Mouse (Mus musculus) stomach, postnatal 0 days (tissue): ENCODE data around the gene Hrh3. TPM values are rescaled to one million over a fixed set of nuclear protein-coding genes. Genes with fewer than 3 reads are reported as not detected.

Experiments
- ATAC-seq: fragments of 200-750 bp; cut with Nextera tagmentation; 2 replicates; pipeline ENCODE4 v1.8.0; 2017; ENCODE audit not compliant: low FRiP score, low TSS enrichment
- DNase-seq: peaks from one replicate; pipeline ENCODE4 v3.0.0-alpha.2; 2016; ENCODE audit warnings: low spot score
- H3K27ac ChIP-seq: fragments of 300-500 bp; sonication (generic); replicated peaks from 2 replicates; pipeline ENCODE4 v1.5.1; 2014; ENCODE audit warnings: mild to moderate bottlenecking, control low read depth
- H3K27me3 ChIP-seq: fragments of 300-500 bp; sonication (generic); 2 replicates; pipeline ENCODE4 v1.6.1; 2014; ENCODE audit warnings: low read length; ENCODE audit not compliant: control insufficient read depth, insufficient read depth
- H3K36me3 ChIP-seq: fragments of 300-500 bp; sonication (generic); 2 replicates; pipeline ENCODE4 v1.6.1; 2014; ENCODE audit warnings: low read length, mixed read lengths; ENCODE audit not compliant: control insufficient read depth, insufficient read depth
- H3K4me1 ChIP-seq: fragments of 300-500 bp; sonication (generic); replicated peaks from 2 replicates; pipeline ENCODE4 v1.6.1; 2014; ENCODE audit warnings: antibody characterized with exemption; ENCODE audit not compliant: control insufficient read depth, insufficient read depth
- H3K4me2 ChIP-seq: fragments of 300-500 bp; sonication (generic); replicated peaks from 2 replicates; pipeline ENCODE4 v1.6.1; 2014; ENCODE audit warnings: low read depth, mild to moderate bottlenecking, control low read depth, moderate library complexity
- H3K4me3 ChIP-seq: fragments of 300-500 bp; sonication (generic); 2 replicates; pipeline ENCODE4 v1.5.1; 2014; ENCODE audit warnings: low read depth, low read length, control low read depth
- H3K9ac ChIP-seq: fragments of 300-500 bp; sonication (generic); 2 replicates; pipeline ENCODE4 v1.6.1; 2014; ENCODE audit warnings: mild to moderate bottlenecking, low read length, control low read depth, mixed read lengths
- H3K9me3 ChIP-seq: fragments of 300-500 bp; sonication (generic); 2 replicates; pipeline ENCODE4 v1.6.1; 2016; ENCODE audit warnings: low read length; ENCODE audit not compliant: control insufficient read depth
- CTCF ChIP-seq: IDR thresholded peaks from 2 replicates; pipeline ENCODE4 v1.5.1; 2016; ENCODE audit warnings: antibody characterized with exemption, low read depth, mild to moderate bottlenecking, moderate library complexity
- EP300 ChIP-seq: optimal IDR thresholded peaks from 2 replicates; pipeline ENCODE3; 2016; ENCODE audit warnings: antibody characterized with exemption
- WGBS: fragments of 180-500 bp; shearing (Covaris S2); extraction: QIAGEN DNeasy Blood & Tissue Kit; methylation state at CpG from one replicate; pipeline ENCODE4 v1.1.7; 2014; 5-methylcytosine and 5-hydroxymethylcytosine counted together
- polyA plus RNA-seq: library from polyadenylated mRNA; unstranded; fragments of >200 nt; fragmentation: Nextera tagmentation; extraction: Ambion mirVana; gene quantifications from 2 replicates; pipeline ENCODE4 v1.2.1, GENCODE M21; 2015

The Hrh3 gene
- polyA plus RNA-seq, 1 experiment from 2014 or later = not detected

DNA sequence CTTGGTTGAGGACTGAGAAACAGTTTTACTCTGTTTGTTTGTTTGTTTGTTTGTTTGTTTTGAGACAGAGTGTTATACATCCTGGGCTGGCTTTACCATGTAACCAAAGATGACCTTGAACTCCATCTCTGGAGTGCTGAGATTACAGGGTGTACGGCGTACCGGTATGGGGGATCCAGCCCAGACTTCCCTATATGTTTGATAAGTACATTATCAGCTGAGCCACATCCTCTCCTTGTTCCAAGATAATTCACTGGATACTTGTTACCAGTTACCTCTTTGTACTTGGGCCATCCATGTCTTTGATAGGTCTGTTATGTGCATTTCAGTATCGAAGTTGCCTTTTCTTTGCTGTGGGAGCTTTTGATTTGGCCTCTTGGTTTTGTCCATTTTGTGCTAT is 28.9 kb upstream of the Hrh3 start:
- no peak overlapping the region for H3K4me3 ChIP-seq
- no peaks in the 10 kb centered on the region for H3K4me1 ChIP-seq
- ATAC-seq = no peak
- no peak for DNase-seq
- no peak overlapping the region for H3K9ac ChIP-seq
- peaks cover 3% of the 10 kb centered on the region; the same call in 1 of the 2 replicates for H3K36me3 ChIP-seq
- H3K27me3 ChIP-seq = no peaks in the 10 kb centered on the region
- no peaks in the 10 kb centered on the region for H3K9me3 ChIP-seq
- H3K27ac ChIP-seq = no peak overlapping the region
- no peak for TF ChIP-seq CTCF
- 88% methylated on average over 4 of the region's 4 CpGs for WGBS
- no peak overlapping the region for H3K4me2 ChIP-seq

GRCm38 (mm10) chr2:180127675-180128074 is 23.4 kb upstream of the Hrh3 start:
- TF ChIP-seq EP300 (no peak), CTCF (no peak)
- Histone ChIP-seq H3K4me2 (no peak overlapping the region), H3K9me3 (no peaks in the 10 kb centered on the region), H3K9ac (no peak overlapping the region), H3K36me3 (no peaks in the 10 kb centered on the region), H3K4me3 (no peak overlapping the region), H3K4me1 (no peaks in the 10 kb centered on the region), H3K27ac (peak overlapping the region; percentile 74; the same call in 1 of the 2 replicates), H3K27me3 (no peaks in the 10 kb centered on the region)
- ATAC-seq (no peak), DNase-seq (no peak)
- WGBS = 57% methylated on average over 1 of the region's 1 CpGs

DNA sequence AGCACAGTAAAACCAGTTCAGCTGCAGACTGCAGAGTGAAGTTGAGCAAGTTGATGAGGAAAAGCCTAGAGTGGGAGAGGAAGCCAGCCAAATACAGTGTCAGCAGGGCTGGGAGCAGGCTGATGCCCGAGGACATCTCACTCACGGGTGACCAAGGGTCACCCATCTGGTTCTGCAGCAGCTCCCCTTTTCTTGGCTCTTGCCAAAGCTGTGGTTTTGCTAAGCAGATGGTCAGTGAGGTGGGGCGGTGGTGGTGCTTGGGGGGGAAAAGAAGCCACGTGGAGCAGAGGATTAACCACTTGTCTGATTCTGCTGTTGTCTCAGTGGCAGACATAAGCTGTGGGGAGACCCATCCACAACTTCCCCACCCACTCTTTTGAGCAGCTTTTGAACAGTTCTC is 21.9 kb upstream of the Hrh3 start:
- TF ChIP-seq CTCF = no peak
- peak; percentile 16 for TF ChIP-seq EP300
- Histone ChIP-seq H3K4me1 (no peaks in the 10 kb centered on the region), H3K36me3 (no peaks in the 10 kb centered on the region), H3K4me3 (no peak overlapping the region), H3K27me3 (no peaks in the 10 kb centered on the region), H3K27ac (peak overlapping the region; percentile 74), H3K4me2 (no peak overlapping the region), H3K9me3 (no peaks in the 10 kb centered on the region), H3K9ac (no peak overlapping the region; the same call in 1 of the 2 replicates)
- DNase-seq = no peak
- WGBS = 24% methylated on average over 4 of the region's 4 CpGs
- peak; percentile 65 for ATAC-seq

- Histone ChIP-seq H3K4me2 (no peak overlapping the region), H3K4me3 (no peak overlapping the region), H3K27ac (no peak overlapping the region), H3K9ac (no peak overlapping the region), H3K27me3 (no peaks in the 10 kb centered on the region), H3K4me1 (no peaks in the 10 kb centered on the region), H3K9me3 (no peaks in the 10 kb centered on the region), H3K36me3 (no peaks in the 10 kb centered on the region)
- WGBS = 92% methylated on average over 2 of the region's 2 CpGs
- TF ChIP-seq CTCF (peak; percentile 47), EP300 (no peak)
- ATAC-seq (no peak), DNase-seq (no peak)
Observed at GRCm38 (mm10) chr2:180124192-180124591, 19.9 kb upstream of the Hrh3 start.

GRCm38 (mm10) chr2:180120292-180120761 is 16.0 kb upstream of the Hrh3 start:
- no peaks in the 10 kb centered on the region for H3K27me3 ChIP-seq
- DNase-seq (no peak), ATAC-seq (no peak)
- peak overlapping the region; percentile 92 for H3K4me2 ChIP-seq
- H3K9ac ChIP-seq = peak overlapping the region; percentile 94
- H3K4me1 ChIP-seq = peaks cover 8% of the 10 kb centered on the region
- peak overlapping the region; percentile 92; the same call in 1 of the 2 replicates for H3K27ac ChIP-seq
- peak overlapping the region; percentile 91 for H3K4me3 ChIP-seq
- no peaks in the 10 kb centered on the region for H3K9me3 ChIP-seq
- 49% methylated on average over 5 of the region's 5 CpGs for WGBS
- TF ChIP-seq EP300 (no peak), CTCF (no peak)
- no peaks in the 10 kb centered on the region; the same call in 1 of the 2 replicates for H3K36me3 ChIP-seq

DNA sequence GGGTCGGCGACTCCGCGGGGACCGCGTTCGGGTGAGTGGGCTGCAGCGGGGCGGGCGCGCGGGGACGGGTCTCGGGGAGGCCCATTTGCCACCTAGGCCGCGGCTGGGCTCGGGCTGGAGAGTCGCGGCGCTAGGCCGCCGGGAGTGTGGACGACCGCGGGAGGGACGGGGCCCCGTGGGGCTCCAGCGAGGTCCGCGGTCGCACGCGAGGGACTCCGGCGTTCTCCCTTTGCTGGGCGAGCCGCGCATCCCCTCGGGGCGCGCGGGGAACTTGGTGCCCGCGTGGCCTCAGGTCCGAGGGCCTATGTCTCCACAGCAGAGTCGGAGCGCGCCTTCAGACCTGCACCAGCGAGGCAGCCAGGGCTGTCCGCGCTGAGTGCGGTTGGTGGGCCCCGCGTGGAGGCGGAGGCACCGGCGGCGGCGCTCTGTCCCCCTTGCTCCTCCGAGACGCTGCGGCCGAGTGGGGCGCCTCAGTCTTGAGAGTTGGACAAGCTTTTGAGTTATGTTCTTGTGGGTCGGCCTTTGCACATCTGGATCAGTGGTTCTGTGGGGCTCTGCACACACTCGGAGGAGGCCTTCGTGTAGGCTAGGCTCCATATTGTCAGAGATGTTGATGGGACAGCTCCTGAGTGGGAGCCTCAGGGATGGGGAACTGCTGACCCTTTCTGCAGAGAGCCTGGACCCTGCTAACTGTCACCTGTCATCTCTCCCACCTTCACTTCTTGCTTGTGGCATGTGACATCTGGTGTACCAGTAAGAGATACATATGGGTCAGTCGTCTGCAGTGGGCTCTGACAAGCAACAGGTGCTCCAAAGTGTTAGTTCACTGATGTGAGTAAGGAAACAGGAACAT is 15.4 kb upstream of the Hrh3 start:
- Histone ChIP-seq H3K4me3 (peak overlapping the region; percentile 91), H3K27me3 (no peaks in the 10 kb centered on the region), H3K9ac (peak overlapping the region; percentile 94), H3K4me1 (peaks cover 8% of the 10 kb centered on the region), H3K9me3 (no peaks in the 10 kb centered on the region), H3K36me3 (no peaks in the 10 kb centered on the region; the same call in 1 of the 2 replicates), H3K4me2 (peak overlapping the region; percentile 92), H3K27ac (peak overlapping the region; percentile 92)
- no peak for TF ChIP-seq CTCF
- TF ChIP-seq EP300 = no peak
- DNase-seq (peak; percentile 63), ATAC-seq (peak; percentile 6; the same call in 1 of the 2 replicates)
- WGBS = 1% methylated on average over 62 of the region's 68 CpGs
